Comparison of ENCODE assay signal across 8 mouse cellular contexts in the genomic region with DNA sequence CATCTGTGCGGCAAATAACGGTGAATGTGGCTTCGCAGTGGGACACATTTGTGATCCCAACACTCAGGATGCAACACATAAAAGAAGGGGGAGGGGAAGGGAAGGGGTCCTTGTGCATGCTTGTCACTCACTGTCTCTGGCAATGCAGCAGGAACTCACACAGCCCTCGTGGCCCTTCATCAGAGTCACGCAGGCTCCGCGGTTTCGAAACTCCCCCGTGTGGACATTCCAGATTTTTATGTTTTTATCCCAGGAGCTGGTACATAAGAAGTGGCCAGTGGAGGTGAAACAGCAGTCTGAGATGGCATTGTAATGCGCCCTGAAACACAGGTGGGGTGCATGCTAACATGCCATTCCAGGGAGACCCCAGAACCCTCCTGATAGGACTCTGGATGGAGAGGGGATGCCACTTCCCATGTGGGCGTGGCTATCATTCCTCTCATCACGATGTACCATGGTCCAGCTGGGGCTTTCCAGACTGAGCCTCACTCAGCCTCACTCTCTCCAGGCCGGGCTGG. TPM values are rescaled to one million over a fixed set of nuclear protein-coding genes. Genes with fewer than 3 reads are reported as not detected.
A peak's percentile ranks its signal among the peaks of the same experiment; 100 is the strongest.
DNase-seq lines count a peak whose midpoint lies in the region; ATAC-seq and TF ChIP-seq lines count a peak whose summit lies in the region.

No protein-coding gene starts in this region.

- H3K4me1 ChIP-seq in E14TG2a.4 (replicated peaks; ENCODE audit: low read depth, low read length) = peaks cover 10% of the 10 kb centered on the region
- peaks cover 6% of the 10 kb centered on the region; the same call in 1 of the 2 replicates for H3K4me1 ChIP-seq in embryonic facial prominence, embryonic 13.5 days

- no peaks in the 10 kb centered on the region for H3K36me3 ChIP-seq in E14TG2a.4 (ENCODE audit: insufficient read depth, low read length)
- no peaks in the 10 kb centered on the region for H3K36me3 ChIP-seq in embryonic facial prominence, embryonic 13.5 days

- DNase-seq in adrenal gland, postnatal 14 days = peak; percentile 59
- DNase-seq in heart, postnatal 4 days = peak; percentile 31
- DNase-seq in layer of hippocampus, postnatal 14 days (ENCODE audit: low spot score in 2 of 2) = peak; percentile 38 to 62
- no peak for DNase-seq in testis, postnatal 14 days (ENCODE audit: low spot score)

- peak overlapping the region; percentile 33; the same call in 1 of the 2 replicates for H3K9ac ChIP-seq in embryonic facial prominence, embryonic 13.5 days

- H3K27ac ChIP-seq in embryonic facial prominence, embryonic 13.5 days = no peak overlapping the region

- peak overlapping the region; percentile 52 for H3K4me2 ChIP-seq in embryonic facial prominence, embryonic 13.5 days

- peaks cover 8% of the 10 kb centered on the region for H3K27me3 ChIP-seq in E14TG2a.4 (ENCODE audit: insufficient read depth, low read length)
- H3K27me3 ChIP-seq in embryonic facial prominence, embryonic 13.5 days = no peaks in the 10 kb centered on the region

- peaks cover 7% of the 10 kb centered on the region; the same call in 1 of the 2 replicates for H3K9me3 ChIP-seq in E14TG2a.4 (ENCODE audit: low read length)
- no peaks in the 10 kb centered on the region for H3K9me3 ChIP-seq in embryonic facial prominence, embryonic 13.5 days

- peak; percentile 17; the same call in 1 of the 2 replicates for TF ChIP-seq CTCF in E14TG2a.4 (conservative IDR thresholded peaks at IDR 0.05; ENCODE audit: low read length)

- H3K4me3 ChIP-seq in E14TG2a.4 (replicated peaks; ENCODE audit: low read length) = peak overlapping the region; percentile 63
- peak overlapping the region; percentile 27 for H3K4me3 ChIP-seq in embryonic facial prominence, embryonic 13.5 days

- ATAC-seq in embryonic facial prominence, embryonic 13.5 days (ENCODE audit: insufficient number of reproducible peaks, insufficient read depth, low FRiP score, low TSS enrichment, low read depth) = peak; percentile 43; the same call in 1 of the 2 replicates
- ATAC-seq in megakaryocyte progenitor cell, adult 5-6 weeks (replicated peaks; ENCODE audit: poor library complexity) = peak; percentile 61
- no peak; the same call in 1 of the 2 replicates for ATAC-seq in erythroid progenitor cell, adult 5-6 weeks (replicated peaks; ENCODE audit: low FRiP score, poor library complexity, severe bottlenecking)

- WGBS in embryonic facial prominence, embryonic 13.5 days = 9% methylated on average over 13 of the region's 13 CpGs

RNA-seq across cellular contexts. Expression of a gene that starts 36.8 kb away (rescaled TPM):
- total RNA-seq in adrenal gland, postnatal 14 days (2021) = 15.1 and 18.3 TPM in 2 replicates
- polyA plus RNA-seq in embryonic facial prominence, embryonic 13.5 days (2015; fragmentation: Nextera tagmentation; extraction: Ambion mirVana) = 10.3 and 11.2 TPM in 2 replicates
- 1 to 10 TPM; 6.9 TPM for total RNA-seq in heart, postnatal 4 days (2021)
- 10 to 100 TPM; 75.0 to 75.7 TPM for total RNA-seq in layer of hippocampus, postnatal 14 days (2021)
- not detected in 2 replicates for total RNA-seq in megakaryocyte progenitor cell, adult 5-6 weeks (2015)
- total RNA-seq in megakaryocyte progenitor cell, adult 5-6 weeks (2017) = not detected in 2 replicates
- total RNA-seq in erythroid progenitor cell, adult 5-6 weeks (2015; ENCODE audit: low replicate concordance) = not detected in 2 replicates
- total RNA-seq in erythroid progenitor cell, adult 5-6 weeks (2017; ENCODE audit: low replicate concordance) = not detected in 2 replicates

Comparison
In these comparisons a context has a peak if more than half of its experiments do, and no peak if none do; other contexts are left out.
1. RNA of a gene that starts 36.8 kb away (total RNA-seq): 75.0 to 75.7 TPM in layer of hippocampus, postnatal 14 days, 15.1 to 18.3 TPM in adrenal gland, postnatal 14 days and 6.9 TPM in heart, postnatal 4 days; not detected in megakaryocyte progenitor cell, adult 5-6 weeks and not detected in erythroid progenitor cell, adult 5-6 weeks; every median in the first group is over 4 times any median in the second.